Mouse (Mus musculus): Measurements from ENCODE around the gene Eif4enif1.
"Not testable (repeated sequence)": the region's sequence is repeated elsewhere in the genome, so short reads cannot be mapped to it uniquely, and the experiment has no call there.

Eif4enif1 gene

DNA sequence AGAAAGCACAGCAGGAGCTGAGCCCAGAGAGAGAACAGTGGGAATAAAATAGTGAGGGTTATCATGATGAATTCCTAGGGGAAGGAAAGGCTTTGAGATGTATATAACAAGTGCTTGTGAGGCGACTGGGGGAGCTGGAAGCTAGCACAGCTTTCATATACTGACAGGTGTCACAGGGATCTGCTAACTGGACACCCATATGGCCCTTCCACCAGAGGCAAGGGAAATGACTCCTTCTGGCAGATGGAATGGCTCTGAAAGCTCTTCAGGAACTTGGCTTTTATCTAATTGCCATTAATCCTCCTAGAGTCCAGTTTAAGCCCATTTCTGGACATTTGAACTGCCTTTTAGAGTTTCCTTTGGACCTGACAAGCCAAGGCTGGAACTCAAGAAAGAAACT is 20.2 kb upstream of the Eif4enif1 start:
- DNase-seq = not testable (repeated sequence)

DNA sequence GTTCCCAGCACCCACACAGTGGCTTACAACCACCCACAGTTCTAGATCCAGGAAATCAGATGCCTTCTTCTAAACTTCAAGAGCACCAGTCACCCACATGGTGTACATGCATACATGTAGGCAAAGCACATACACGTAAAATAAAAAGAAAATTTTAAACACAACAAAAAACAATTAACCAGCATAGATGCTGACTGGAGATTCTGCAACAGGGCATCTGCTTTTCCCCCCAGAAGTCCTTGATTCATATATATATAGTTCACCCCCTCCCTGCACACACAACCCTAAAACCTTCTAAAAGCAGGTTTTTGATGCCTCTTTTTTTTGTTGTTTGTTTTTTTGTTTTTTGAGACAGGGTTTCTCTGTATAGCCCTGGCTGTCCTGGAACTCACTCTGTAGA is 19.5 kb upstream of the Eif4enif1 start:
- not testable (repeated sequence) for DNase-seq

DNA sequence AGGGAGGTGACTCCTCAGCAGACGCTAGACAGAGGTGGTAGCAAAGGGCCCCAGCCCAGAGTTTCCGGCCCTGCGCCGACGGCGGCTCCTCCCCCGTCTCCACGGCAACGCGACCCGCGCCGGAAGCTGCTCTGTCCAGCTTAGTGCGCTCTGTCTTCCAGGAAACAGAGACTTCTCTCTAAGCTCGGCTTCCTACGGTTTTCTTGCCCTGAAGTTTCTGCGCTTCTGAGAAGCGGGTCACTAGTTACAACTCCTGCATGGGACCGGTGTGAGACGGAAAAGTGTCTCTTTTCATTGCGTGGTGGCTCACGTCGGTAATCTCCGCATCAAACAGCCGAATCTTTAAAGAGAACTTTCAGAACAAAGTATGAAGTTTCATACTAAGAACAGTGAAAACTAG is 8.8 kb upstream of the Eif4enif1 start, which contains the start of gene Sfi1:
Gene Sfi1, minus strand, starts transcription at position 101 of the 400 bp plus-strand sequence.
- DNase-seq = no peak

- DNase-seq = not testable (repeated sequence)
Observed at GRCm38 (mm10) chr11:3200636-3201035, 1.6 kb upstream of the Eif4enif1 start.

DNA sequence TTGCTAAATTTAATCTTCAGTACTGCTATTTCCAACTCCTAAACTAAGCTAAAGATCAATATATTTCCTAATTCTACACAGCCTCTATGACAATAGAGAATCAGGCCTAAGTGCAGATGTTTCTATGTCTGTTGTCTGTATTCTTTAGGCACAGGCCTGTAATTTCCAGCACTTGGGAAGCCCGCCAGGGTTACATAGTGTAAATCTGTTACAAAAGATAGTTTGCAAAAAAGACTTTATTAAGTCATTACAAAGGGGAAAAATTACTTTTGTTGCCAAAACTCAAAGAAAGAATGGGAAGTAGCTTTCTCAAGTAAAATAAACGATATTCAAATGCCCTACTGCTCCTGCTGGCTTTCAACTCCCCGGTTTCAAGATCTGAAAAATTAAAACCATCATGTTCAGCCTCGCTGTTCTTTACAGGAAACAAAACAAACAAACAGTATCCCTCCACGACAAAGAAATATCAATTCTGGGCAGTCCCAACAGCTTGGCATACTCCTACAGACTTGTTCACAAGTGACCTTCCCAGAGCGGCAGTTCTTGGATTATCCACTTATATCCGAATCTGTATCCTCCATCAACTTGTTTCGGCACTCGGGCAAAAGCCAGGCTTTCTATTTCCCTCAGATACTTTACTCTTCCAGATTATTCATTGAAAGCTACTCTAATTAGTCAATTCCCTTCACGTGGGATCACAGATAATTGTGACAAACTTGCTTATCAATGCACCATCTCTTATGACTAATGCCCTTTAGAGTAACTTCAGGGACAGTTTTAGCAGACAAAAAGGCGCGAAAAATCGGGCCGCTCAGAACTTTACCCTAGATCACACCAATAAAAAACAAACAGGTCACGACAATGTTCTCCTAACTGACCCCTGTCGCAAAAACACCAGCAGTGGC is 614 bp upstream of the Eif4enif1 start:
- no peak for DNase-seq

DNA sequence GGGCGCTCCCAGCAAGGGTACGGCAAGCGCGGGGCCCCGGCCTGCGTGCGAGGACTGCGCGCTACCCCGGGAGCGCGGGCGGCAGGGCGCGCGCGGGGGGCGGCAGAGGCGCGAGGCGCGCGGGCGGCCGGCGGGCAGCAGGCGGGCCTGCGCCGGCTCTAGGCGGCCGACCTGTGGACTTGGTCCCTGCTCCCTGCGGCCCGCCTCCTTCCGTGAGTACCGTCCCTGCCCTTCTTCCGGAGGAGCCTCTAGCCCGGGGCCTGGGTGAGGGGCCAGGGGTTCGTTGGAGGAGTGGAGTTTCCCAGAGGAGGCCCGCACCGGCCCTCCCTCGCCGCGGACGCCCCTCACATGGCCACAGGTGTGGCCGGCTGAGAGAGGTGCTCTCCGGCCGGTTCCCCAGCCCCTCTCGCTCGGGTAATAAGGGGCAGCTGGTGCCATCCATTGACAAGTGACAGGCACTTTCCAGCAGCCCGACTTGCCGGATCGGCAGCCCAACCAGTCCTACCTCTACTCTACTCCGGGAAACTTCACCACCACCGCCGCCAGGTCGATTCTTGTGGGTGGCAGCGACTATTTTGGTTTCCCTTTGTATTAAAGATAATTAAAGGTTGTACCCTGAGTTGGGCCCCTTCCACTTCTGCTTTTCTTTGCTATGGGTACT is 719 bp downstream of the Eif4enif1 start:
- peak; percentile 23 for DNase-seq

GRCm38 (mm10) chr11:3203771-3204170 is 1.6 kb downstream of the Eif4enif1 start:
- DNase-seq = no peak

GRCm38 (mm10) chr11:3205207-3205606 is 3.0 kb downstream of the Eif4enif1 start:
- DNase-seq = no peak

DNA sequence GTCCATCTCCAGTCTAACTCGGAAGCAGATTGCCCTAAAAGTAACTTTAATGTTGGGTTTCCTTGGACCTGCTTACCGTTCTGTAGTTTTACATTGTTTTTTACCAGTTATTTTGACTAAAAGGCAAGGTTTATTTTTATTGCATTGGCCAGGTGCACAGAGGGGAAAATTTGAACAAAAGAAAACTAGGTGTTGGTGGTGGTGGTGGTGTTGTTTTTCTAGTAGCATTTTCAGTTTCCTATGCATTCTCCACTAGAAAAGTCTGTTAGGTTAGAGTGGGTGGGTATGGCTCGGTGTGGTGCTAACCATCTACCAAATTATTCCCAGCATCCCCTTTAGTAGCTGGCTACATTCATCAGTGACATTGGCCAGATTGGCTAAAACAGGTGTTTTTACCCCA is 4.6 kb downstream of the Eif4enif1 start:
- DNase-seq = no peak

DNA sequence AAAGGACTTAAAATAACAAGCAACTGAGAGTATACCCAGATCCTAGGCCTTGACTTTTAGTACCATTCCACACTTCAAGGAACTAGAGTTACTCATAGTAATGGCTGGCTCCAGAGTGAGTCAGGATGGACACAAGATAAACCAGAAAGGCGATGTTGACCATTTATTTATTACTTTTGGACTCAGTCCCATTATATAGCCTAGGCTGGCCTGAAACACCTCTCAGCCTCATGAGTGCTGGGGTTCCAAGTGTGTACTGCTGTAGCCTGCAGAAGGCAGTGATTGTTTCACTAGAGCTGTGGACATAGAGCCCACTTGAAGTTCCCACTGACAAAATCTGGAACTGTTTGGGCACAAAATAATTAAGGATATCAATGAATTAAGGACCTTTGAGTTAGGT is 10.3 kb downstream of the Eif4enif1 start:
- DNase-seq = no peak

GRCm38 (mm10) chr11:3223105-3223504 is 20.9 kb downstream of the Eif4enif1 start:
- DNase-seq = no peak

GRCm38 (mm10) chr11:3227113-3227512 is 24.9 kb downstream of the Eif4enif1 start:
- DNase-seq = no peak

- no peak for DNase-seq
Observed at GRCm38 (mm10) chr11:3232248-3232647, 30.1 kb downstream of the Eif4enif1 start.

DNA sequence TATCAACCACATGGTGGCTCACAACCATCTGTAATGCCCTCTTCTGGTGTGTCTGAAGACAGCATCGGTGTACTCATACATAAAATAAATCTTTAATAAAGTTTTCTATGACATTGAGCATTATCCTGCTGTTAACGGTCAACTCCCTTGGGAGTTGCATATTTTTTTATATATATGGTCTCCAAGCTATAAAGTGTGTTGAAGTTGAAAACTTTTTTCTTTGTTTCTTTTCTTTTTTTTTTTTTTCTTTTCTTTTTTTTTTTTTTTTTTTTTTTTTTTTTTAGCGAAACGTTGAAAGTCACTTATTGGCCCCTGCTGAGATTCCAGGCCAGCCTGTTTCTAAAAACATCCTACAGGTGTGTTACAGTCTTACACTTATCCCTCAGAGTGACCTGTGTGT is 31.5 kb downstream of the Eif4enif1 start:
- no peak for DNase-seq

DNA sequence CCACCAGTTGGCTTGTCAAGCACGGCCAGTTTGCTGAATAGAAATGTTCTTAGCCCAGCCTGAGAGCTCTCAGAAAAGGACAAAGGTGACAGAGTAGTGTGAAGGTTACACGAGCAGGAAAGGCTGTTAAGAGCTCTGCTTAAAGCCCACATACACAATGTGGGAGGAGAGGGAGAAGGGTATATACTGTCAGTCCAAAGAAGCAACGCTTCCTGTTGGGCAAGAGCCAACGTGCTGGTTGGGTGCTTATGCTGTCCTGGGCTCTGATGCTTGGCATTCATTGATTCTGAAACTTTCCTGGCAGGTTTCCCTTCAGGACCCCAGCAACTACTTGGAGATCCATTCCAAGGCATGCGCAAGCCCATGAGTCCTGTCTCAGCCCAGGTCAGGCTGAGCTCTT is 33.1 kb downstream of the Eif4enif1 start:
- no peak for DNase-seq

- DNase-seq = no peak
Observed at GRCm38 (mm10) chr11:3242395-3242794, 40.2 kb downstream of the Eif4enif1 start.

DNA sequence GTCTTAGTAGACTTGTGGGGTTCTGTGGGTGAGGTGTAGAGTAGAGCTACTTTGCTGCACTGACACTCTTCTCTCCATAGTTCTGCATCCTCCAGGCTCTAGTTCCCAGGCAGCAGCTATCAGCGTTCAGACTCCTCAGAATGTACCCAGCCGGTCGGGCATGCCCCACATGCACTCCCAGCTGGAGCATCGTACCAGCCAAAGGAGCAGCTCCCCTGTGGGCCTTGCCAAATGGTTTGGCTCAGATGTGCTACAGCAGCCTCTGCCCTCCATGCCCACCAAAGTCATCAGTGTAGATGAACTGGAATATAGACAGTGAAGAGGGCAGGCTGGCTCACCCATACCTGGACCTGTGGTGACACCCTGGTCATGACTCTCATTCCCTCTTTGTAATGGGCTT is 41.6 kb downstream of the Eif4enif1 start:
- DNase-seq = no peak

- DNase-seq = no peak
Observed at GRCm38 (mm10) chr11:3247387-3247786, 45.2 kb downstream of the Eif4enif1 start.

DNA sequence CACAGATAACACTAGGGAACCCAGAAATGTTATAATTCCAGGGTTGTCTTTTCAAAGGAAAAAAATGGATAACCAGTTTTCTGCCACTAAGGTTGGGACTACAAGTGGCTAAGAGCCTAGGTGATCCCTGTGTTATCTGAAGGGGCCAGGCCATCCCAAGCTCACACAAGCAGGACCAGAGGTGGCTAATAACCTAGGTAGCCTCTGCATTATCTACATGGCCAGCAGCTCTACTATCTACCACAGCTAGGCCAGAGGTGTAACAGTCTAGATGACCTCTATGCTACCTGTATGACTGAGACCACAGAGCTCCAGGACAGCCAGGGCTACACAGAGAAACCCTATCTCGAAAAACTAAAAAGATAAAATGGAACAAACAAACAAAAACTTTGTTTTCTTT is 57.3 kb downstream of the Eif4enif1 start:
- DNase-seq = no peak

- no peak for DNase-seq
Observed at GRCm38 (mm10) chr11:3265291-3266078, 63.3 kb downstream of the Eif4enif1 start.

GRCm38 (mm10) chr11:3266079-3266685 is 64.0 kb downstream of the Eif4enif1 start, which contains the start of gene Drg1:
TSS of gene Drg1 (minus strand) at chr11:3266415.
- peak; percentile 95 for DNase-seq

GRCm38 (mm10) chr11:3267133-3267532 is 64.9 kb downstream of the Eif4enif1 start:
- no peak for DNase-seq

GRCm38 (mm10) chr11:3269241-3269640 is 67.0 kb downstream of the Eif4enif1 start:
- no peak for DNase-seq

All from right cerebral cortex, adult 18-20 months (tissue).